Mouse (Mus musculus) retina, postnatal 7 days (tissue): ENCODE data around the gene Pax9.

Experiments
- DNase-seq: peaks from one replicate; pipeline ENCODE4 v3.0.0-alpha.2; 2012; ENCODE audit warnings: low read depth, low spot score

Gene Pax9

DNA sequence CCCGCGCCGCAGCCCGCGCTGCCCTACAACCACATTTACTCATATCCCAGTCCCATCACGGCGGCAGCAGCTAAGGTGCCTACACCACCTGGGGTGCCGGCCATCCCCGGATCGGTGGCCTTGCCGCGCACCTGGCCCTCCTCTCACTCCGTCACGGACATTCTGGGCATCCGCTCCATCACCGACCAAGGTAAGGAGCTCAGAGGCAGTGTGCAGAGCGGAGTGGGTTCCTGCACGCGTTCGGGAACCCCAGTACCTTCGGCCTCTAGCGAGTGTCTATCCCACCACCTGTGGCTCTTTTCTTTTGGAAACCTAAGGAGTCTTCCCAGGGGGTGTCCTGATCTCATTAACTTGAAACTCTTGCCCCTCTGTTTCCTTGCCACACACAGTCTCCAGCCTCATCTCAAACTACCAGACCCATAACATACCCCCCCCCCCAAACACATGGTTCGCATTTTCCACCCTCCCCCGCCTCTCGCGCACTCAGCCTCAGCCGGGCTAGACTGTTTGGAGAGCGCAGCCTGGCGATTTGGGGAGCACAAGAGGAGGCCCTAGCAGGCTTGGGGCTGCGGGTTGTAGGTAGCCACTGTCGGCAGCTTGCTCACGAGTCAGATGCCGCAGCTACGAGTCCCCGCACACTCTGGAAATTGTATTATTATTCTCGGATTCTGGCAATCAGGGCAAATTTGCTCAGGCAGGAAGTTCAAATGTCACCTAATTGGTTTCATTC is 5.6 kb downstream of the Pax9 start:
- no peak for DNase-seq

DNA sequence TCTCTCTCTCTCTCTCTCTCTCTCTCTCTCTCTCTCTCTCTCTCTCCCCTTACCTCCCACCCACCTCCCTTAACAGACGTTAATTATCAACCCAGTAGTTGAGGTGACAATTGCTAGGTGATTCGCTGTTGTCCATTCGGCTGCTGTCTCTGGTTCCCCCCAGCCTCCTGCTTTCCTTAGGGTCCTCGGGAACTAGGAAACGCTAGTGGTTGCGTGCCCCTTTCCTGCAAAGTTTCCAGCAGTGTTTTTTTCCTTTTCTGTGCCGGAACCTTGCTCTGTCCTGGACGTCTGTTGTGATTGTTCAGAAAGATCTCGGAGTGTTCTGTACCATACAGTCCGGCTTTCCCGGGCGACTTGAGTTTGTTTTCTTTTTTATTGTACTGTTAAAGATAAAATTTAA is 6.2 kb downstream of the Pax9 start:
- DNase-seq, result no peak

DNA sequence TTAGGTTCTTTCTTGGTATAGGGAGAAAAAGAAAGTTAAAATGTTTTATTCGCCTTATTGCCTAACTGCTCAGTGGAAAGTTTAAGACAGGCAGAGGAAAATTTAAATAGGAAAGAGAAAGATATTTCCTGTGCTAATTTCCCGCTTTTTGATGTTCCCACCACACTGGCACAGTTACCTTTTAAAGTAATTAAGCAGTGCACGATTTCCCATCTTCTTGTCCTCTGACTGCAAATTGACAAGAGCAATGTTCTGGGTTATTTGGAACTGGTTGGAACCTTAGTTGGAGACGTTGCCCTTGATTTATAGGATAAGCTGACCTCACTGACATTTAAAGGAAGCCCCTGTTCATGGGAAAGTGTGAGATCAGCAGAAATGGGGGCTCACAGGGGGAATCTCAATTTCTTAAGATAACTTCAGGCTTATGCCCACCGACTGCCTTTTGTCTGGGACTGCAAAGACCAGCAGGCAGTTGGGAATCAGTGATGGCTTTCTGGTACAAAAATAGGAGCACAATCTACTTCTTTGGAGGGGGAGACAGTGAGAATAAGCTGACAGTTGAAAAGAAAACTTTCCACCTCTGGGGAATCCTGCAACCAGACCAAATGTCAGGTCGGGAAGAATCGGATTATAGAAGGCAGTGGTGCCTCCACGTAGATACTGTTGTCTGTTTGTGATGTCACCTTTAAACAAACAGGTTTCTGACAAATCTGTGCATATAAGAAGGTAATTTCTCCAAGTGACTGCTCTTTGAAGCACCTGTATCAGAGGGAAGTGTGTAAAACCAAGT is 6.8 kb downstream of the Pax9 start:
- DNase-seq, result no peak

DNA sequence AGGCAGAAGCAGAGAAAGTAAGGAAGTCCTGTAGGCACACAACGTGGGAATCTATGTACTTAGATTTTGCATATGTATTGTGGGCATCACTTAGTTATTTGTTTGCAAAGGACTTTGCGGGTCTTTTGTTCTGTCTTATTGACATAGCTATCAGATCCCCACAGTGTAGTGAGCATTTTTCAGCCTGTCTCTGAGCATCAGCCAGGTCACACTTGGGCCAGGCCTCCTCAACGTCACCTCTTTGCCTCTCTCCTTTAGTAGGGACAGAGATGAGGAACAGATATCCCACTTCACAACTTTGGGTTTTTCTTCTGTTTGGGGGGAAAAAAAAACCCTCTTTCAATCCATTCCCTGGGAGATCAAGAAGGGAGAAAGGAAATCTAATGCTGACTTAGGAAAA is 7.8 kb downstream of the Pax9 start:
- no peak for DNase-seq

DNA sequence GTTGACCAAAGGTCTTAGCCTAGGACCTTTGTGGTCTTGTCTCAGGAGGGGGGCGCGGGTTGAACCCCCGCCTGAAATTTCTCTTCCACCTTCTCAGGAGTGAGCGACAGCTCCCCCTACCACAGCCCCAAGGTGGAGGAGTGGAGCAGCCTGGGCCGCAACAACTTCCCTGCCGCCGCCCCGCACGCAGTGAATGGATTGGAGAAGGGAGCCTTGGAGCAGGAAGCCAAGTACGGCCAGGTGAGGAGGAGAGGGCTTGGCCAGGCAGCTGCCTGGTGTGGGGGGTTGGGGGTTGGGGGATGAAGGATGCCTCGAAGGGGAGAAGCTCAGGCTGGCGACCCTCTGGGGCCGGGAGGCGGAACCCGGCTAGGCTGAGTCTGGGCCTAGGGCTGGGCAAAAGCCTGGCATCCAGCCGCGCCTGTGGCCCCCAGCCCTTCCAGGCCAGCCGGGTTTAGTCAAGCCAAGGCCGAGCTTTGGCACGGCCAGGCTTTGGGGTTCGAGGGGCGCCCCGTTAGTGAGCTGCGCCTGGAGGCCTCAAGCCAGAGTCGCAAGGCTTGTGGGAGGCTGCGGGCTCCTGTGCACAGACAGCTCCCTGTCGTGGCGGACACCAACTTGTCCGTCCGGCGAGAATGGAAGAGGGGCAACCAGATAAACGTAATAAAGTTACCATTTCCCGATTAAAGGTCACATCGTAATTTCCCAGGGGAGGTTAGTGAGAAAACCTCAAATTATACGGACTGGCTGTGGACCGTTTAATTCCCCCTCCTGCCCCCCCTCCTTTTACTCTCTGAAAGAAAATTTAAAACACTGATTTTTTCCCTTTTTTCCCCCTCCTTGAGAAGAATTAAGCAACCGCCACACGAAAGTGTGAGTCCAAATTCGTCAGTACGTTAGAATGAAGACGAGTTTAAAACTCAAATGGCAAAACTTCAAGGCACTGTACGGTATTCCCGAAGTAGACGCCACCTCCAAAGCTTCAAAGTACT is 8.6 kb downstream of the Pax9 start:
- no peak for DNase-seq

DNA sequence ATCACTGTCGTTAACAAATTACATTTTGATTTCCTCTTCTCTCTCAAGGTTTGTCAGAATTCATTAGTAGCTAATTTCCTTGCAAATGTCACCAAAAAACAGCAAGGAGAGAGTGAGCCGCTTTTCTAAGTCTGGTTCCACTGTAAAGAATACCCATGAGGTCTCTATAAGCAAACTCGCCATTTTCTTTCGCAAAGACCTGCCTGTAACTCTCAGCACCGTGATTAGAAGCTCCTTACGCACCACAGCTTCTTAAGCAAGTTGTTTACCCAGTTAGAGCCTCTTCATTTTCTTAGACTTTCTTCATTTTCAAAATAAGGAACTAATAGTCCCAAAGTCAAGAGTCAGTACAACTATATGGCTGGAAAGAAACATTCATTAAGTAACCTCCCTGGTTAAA is 9.4 kb downstream of the Pax9 start:
- DNase-seq, result no peak

DNA sequence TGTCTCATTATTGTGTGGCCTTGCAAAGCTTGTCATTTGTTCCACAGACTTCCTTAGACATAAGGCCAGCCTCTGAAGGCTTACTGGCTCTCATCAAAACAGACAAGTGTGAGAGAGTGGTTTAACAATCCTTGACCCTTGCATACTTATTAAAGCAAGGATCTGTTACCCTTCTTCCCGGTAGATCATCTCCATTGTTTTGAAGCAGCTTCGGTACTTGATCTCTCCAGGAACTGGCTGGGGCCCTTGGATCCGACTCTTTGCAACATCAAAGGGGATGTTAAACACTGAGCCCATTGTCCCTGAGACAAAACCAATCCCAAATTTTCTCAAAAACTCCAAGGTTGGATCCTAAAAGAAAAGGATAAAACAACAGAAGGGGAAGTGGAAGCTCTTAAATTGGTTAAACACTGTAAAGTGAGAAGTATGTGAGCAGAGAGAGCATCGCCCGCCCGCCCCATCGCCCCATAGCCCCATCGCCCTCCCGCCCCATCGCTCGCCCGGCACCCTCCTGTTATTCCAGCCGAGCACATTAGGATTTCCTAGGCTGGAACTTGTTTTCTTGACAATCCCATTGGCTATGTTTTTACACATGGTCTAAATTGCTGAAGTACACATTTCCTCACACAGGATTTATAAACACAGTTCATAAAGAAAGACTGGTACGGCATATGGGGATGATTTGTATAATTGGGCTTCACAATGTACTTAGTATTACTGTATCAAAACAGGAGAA is 26.6 kb downstream of the Pax9 start:
- no peak for DNase-seq

DNA sequence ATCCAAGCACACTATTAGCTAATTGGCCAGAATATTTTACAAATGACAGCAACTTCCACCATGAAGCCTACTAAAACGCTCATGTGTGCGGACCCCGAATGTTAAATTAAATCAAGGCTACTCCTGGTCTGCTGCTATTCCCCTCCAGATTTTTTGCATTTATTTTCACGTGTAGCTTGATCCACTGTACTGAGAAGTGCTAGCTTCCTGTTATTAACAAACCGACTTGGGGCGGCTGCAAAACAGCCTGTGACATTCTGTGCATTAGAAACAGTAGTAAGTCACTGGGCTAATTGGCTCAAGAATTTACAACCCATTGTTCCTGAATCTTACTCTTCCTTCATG is 27.1 kb downstream of the Pax9 start:
- DNase-seq, result no peak

DNA sequence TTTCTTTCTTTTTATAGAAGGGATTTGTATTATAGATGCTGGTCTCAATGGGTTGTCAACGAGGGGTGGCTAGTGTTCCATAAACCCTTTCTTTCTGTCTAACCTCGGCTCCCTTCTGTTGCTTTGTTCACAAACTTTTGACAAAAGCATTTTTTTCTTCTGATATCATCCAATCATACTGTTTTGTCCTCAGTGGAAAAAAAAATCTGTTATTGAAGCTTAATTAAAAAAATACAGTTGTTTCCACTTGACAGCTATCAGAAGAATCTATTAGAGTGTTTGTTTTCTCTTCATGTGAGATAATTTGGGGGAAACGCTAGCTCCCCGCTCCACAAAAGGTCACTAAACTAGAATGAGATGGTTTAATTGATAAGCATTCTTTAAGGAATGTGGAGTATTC is 36.1 kb downstream of the Pax9 start:
- no peak for DNase-seq

DNA sequence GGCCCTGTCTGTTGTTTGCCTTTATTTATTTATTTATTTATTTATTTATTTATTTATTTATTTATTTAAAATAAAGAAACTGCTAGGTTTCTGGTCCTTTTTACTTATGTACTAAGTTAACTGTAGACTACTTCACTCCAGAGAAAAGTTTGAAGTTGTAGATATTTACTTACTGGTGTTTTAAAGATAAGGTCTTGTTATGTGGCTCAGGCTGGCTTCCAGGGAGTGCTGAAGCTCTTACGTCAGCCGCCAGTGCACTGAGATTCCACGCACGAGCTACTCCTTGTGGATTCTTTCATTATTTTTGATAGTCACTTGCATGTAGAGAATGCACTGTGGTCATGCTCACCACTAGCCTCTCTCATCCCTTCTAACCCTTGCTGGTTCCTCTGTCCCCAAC is 45.5 kb downstream of the Pax9 start:
- no peak for DNase-seq
